Mouse (Mus musculus): Measurements from ENCODE around the gene Gadd45g. TPM values are rescaled to one million over a fixed set of nuclear protein-coding genes. Genes with fewer than 3 reads are reported as not detected.

Gene Gadd45g
- total RNA-seq, 2 experiments from 2014 or later: 11.6 to 13.3 TPM

GRCm38 (mm10) chr13:51850565-51850964 lies 4.1 kb downstream of the Gadd45g start:
- no peak for DNase-seq (ENCODE audit: low spot score in 2 of 2)

GRCm38 (mm10) chr13:51852560-51853190 lies 6.2 kb downstream of the Gadd45g start:
- DNase-seq (ENCODE audit: low spot score in 2 of 2): no peak

GRCm38 (mm10) chr13:51853301-51854243 lies 7.1 kb downstream of the Gadd45g start:
- no peak for DNase-seq (ENCODE audit: low spot score in 2 of 2)

- no peak for DNase-seq (ENCODE audit: low spot score in 2 of 2)
Observed at GRCm38 (mm10) chr13:51855584-51855983, 9.1 kb downstream of the Gadd45g start.

GRCm38 (mm10) chr13:51857156-51857555 lies 10.7 kb downstream of the Gadd45g start:
- no peak for DNase-seq (ENCODE audit: low spot score in 2 of 2)

GRCm38 (mm10) chr13:51858475-51858874 lies 12.0 kb downstream of the Gadd45g start:
- DNase-seq (ENCODE audit: low spot score in 2 of 2): no peak

GRCm38 (mm10) chr13:51859174-51859573 lies 12.7 kb downstream of the Gadd45g start:
- DNase-seq (ENCODE audit: low spot score in 2 of 2): no peak

GRCm38 (mm10) chr13:51859798-51860197 lies 13.3 kb downstream of the Gadd45g start:
- DNase-seq (ENCODE audit: low spot score in 2 of 2): no peak

GRCm38 (mm10) chr13:51862750-51863149 lies 16.3 kb downstream of the Gadd45g start:
- no peak for DNase-seq (ENCODE audit: low spot score in 2 of 2)

GRCm38 (mm10) chr13:51866151-51866659 lies 19.7 kb downstream of the Gadd45g start:
- no peak for DNase-seq (ENCODE audit: low spot score in 2 of 2)

- no peak for DNase-seq (ENCODE audit: low spot score in 2 of 2)
Observed at GRCm38 (mm10) chr13:51868491-51869128, 22.1 kb downstream of the Gadd45g start.

GRCm38 (mm10) chr13:51869129-51869491 lies 22.6 kb downstream of the Gadd45g start:
- DNase-seq (ENCODE audit: low spot score in 2 of 2): no peak

GRCm38 (mm10) chr13:51871148-51871547 lies 24.7 kb downstream of the Gadd45g start:
- no peak for DNase-seq (ENCODE audit: low spot score in 2 of 2)

- no peak for DNase-seq (ENCODE audit: low spot score in 2 of 2)
Observed at GRCm38 (mm10) chr13:51872252-51872962, 25.9 kb downstream of the Gadd45g start.

- DNase-seq (ENCODE audit: low spot score in 2 of 2): no peak
Observed at GRCm38 (mm10) chr13:51872963-51873514, 26.6 kb downstream of the Gadd45g start.

- no peak for DNase-seq (ENCODE audit: low spot score in 2 of 2)
Observed at GRCm38 (mm10) chr13:51873786-51874185, 27.3 kb downstream of the Gadd45g start.

GRCm38 (mm10) chr13:51876131-51876530 lies 29.7 kb downstream of the Gadd45g start:
- no peak for DNase-seq (ENCODE audit: low spot score in 2 of 2)

- DNase-seq (ENCODE audit: low spot score in 2 of 2): no peak
Observed at GRCm38 (mm10) chr13:51878806-51879205, 32.3 kb downstream of the Gadd45g start.

GRCm38 (mm10) chr13:51879571-51879970 lies 33.1 kb downstream of the Gadd45g start:
- DNase-seq (ENCODE audit: low spot score in 2 of 2): no peak

- no peak for DNase-seq (ENCODE audit: low spot score in 2 of 2)
Observed at GRCm38 (mm10) chr13:51880019-51880418, 33.5 kb downstream of the Gadd45g start.

Measured in gastrocnemius, postnatal 4 days (tissue).